Mouse (Mus musculus) bone marrow, adult 2 months (tissue): ENCODE data around the gene Ccnt1.

ENCODE experiments used
- CTCF ChIP-seq: fragments of 200-500 bp; IDR thresholded peaks from 2 replicates; pipeline ENCODE4 v1.5.1; 2011; ENCODE audit warnings: low read length, control low read depth; ENCODE audit not compliant: control insufficient read depth, insufficient read depth
- POLR2A ChIP-seq: fragments of 200-500 bp; IDR thresholded peaks from 2 replicates; pipeline ENCODE4 v1.6.1; 2011; ENCODE audit warnings: low read depth, mild to moderate bottlenecking, control low read depth, low read length, borderline replicate concordance; ENCODE audit not compliant: control insufficient read depth

DNA sequence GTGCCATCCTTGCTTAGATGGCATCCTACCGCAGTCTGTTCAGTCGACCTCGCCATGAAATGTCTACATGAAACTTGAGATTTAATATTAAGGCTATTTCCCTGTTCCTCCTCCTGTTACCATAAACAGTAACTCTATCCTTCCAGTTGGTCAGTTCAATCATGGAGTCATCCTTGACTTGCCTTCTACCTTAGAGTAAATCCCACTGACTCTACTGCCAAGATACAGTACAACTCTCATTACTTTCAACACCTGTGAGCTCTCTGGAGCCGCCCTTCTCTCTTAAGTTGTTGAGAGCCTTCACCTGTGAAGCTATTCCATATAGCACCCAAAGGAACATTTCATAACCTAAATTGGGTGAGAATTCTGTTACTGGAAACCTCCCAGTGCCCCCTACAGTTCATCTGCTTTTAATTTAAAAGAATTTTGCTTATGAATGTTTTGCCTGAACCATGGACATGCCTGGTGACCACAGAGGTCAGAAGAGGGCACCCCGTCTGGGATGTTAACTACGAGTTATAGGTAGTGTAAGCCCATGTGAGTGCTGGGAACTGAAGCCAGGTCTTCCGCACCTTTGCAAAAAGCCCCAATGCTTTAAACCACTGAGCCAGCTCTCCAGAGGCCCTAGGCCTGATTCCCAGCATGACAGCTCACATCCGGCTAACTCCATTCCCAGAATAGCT is 33.8 kb downstream of the Ccnt1 start:
- no peak for TF ChIP-seq POLR2A
- TF ChIP-seq CTCF = no peak
